Mouse (Mus musculus): ENCODE measurements around the gene Zscan10.
"Not testable (repeated sequence)": the region's sequence is repeated elsewhere in the genome, so short reads cannot be mapped to it uniquely, and the experiment has no call there.

The Zscan10 gene

DNA sequence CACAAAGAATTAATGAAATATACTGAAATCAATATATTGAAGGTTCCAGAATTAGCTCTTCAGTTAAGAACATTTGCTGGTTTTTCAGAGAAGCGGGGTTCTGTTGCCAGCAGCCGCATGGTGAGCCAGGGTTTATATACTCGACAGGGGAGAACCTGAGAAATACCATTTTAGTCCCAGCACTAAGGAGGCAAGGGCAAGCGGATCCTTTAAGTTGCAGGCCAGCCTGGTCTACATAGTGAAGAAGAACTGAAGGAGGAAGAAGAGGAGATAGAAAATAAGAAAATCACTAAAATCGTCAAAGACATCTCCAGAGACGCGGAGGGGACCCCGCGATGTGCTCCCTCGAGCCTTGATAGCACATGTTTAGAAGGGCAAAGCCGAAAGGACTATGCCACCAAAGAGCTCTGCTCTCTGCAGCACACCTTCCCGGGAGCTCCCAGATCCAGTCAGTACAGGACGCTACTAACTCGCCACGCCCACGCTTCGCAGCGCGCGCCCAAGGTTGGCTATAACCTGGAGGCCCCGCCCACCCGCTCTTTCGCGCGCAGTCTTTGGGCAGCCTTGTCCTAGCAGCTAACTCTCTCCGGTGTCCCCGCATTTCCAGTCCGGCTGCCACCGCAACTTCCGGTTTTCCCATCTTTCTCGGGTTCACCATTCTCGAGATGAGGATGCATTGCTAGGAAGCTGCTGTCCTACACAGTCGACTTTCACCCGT lies 8.3 kb upstream of the Zscan10 start:
- DNase-seq = peak; percentile 87

- no peak for DNase-seq
Measured at GRCm38 (mm10) chr17:23592926-23593300, 7.7 kb upstream of the Zscan10 start.

DNA sequence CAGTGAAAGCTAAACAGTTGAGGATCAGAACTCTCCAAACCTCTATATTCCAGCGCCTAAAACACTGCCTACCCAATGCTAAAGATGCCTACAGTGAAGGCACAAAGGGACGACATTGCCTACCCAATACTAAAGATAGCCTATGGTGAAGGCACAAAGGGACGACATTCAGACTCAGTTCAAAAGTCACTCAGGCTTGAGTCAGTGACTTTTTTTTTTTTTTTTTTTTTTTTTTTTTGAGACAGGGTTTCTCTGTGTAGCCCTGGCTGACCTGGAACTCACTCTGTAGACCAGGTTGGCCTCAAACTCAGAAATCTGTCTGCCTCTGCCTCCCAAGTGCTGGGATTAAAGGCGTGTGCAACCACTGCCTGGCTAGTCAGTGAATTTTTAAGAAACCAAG lies 5.5 kb upstream of the Zscan10 start:
- not testable (repeated sequence) for DNase-seq

GRCm38 (mm10) chr17:23598582-23599552 lies 1.8 kb upstream of the Zscan10 start, which contains the start of gene Zfp13:
Zfp13 (minus strand) TSS chr17:23599487.
- DNase-seq = peak; percentile 93

DNA sequence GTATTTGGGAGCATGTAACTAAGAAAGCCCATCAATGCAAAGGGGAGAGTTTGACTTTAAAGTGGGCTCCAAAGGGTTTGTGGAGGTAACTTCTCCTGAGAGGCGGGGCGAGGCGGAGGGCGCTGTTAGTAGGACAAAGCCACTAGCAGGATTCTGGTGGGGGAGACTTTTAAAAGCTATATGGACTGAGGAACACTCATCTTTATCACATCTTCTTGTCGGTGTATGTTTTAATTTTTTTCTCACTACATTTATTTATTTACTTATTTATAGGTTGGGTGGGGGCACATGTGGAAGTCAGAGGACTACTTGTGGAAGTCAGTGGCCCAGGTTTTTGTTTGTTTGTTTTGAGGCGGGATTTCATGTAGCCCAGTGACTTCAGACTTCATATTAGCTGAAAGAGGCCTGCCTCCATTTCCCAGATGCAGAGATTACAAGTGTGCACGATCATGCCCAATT lies 1.0 kb upstream of the Zscan10 start:
- no peak for DNase-seq

- DNase-seq = no peak
Measured at GRCm38 (mm10) chr17:23601836-23602585, 1.4 kb downstream of the Zscan10 start.

DNA sequence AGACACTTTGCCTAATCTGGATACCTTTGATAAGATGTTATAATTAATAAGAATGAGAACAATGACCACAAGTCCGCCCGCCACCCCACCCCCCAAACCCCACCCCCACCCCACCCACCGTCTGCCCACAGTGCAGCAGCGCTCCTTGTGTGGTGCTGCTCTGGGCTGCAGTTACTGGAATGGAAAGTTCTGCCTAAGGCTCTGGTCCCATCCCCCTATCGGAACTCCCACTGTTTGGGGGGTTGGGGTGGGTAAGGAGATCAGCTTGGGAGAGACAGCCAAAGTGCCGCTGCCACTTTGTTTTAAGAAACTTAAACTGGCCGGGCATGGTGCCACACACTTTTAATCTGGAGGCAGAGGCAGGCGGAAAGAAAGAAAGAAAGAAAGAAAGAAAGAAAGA lies 2.4 kb downstream of the Zscan10 start:
- no peak for DNase-seq

DNA sequence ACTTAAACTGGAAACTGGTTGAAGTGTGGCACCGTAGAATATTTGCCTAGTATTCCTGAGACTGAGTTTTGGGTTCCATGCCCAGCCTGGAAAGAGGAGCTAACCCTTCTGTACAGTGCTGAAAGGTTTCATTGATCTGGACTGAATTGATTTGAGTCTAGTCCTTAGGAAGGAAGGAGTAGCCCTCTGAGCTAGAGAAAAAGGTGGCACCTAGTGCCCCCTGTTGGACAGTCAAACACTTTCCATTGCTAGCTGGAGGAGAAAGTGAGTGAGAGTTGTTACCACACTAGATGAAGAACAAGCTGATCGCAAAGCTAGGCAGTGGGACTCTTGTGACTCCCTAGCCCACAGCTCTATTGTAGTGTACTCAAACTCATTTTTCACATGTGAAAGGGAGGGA lies 2.9 kb downstream of the Zscan10 start:
- peak; percentile 55 for DNase-seq

DNA sequence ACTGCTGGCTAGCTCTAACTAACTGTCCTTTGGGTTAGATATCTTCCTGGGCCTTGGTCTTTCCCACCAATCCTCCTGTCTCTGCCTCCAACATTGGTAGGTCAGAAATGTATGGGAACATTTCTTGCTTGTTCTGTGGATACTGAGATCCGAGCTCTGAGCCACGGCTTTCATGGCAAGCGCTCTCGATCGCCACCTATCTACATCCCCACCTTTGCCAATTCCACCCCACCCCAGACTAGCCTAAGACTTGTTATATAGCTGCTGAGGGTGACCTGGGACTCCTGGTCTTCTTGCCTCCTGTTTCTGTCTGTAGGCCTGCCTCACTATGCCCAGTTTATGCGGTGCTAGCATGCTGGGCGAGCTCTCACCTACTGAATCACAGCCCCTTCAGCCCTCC lies 3.7 kb downstream of the Zscan10 start:
- no peak for DNase-seq

GRCm38 (mm10) chr17:23605220-23605619 lies 4.6 kb downstream of the Zscan10 start:
- DNase-seq = no peak

GRCm38 (mm10) chr17:23609612-23610011 lies 9.0 kb downstream of the Zscan10 start:
- no peak for DNase-seq

- DNase-seq = peak; percentile 90
Measured at GRCm38 (mm10) chr17:23610361-23610800, 9.7 kb downstream of the Zscan10 start.

DNA sequence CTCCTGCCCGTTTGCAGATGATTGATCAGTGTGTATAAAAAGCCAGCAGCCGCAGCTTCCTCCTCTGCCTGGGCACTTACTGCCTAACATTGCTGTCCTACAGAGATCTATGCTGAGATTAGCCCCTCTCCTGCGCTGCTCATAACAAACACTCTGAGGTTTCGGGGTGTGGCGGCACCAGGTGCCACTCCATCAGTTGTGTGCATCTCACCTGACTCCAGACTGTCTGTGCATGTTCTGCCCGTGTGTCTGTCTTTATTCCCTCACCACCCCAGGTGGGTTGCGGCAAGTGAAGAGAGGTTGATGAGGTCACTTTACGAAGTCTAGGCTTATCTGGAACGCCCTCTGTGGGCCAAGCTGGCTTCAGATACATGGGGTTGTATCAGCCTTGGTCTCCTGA lies 16.4 kb downstream of the Zscan10 start:
- DNase-seq = no peak

- no peak for DNase-seq
Measured at GRCm38 (mm10) chr17:23620351-23620750, 19.7 kb downstream of the Zscan10 start.

DNA sequence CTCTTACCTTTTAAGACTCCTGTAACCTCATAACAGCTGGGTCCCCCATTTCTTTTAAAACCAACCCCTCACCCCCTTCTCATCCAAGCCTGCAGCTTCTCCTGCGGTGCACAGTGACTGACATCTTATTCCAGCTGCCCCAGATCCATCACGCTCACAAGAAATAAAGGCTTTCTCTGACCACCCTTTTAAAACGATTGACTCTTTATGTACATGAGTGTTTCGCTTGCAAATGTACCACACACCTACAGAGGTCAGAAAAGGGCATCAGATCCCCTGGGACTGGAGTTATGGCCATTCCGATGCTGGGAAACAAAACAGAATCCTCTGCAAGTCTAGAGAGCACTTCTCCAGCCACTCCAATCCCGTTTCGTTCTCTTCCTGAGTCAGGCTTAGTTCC lies 27.2 kb downstream of the Zscan10 start:
- no peak for DNase-seq

DNA sequence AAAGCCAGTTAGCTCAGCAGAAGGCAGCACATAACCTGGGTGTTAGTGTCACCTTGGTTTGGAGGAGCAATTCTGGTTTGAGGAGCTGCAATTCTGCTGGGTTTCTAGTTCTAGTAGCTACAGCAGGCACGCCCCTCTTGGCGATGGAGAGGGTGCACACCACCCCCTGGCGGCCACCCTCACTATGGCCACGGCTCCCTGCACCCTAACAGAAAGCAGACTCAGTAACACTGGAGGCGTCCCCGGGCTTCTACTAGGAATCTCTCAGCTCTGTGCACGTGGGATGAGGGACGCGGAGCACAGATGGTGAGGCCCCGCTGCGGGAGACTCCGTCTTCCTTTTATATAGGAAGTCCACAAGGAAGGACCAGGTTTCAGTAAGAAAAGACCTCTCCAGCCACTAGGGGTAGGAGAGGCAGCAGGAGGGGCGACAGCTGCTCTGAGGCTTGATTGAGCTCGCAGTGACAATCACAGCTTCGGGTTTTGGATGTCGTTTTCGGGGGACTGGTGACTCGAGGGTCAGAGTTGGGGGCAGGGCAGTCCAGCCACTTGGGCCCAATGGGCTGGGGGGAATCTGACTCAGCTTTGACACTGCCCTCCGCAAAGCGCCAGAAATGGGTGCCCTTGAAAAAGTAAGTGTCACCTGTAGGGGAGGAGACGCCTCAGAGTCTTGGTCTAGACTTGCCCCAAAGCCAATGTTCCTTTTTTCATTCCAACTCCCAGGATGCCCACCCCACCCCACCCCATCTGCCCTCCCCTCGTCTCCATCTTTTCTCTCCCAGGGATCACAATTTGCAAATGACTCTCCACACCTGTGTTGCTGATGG lies 29.8 kb downstream of the Zscan10 start:
- peak; percentile 85 for DNase-seq

- DNase-seq = no peak
Measured at GRCm38 (mm10) chr17:23631241-23631640, 30.6 kb downstream of the Zscan10 start.

DNA sequence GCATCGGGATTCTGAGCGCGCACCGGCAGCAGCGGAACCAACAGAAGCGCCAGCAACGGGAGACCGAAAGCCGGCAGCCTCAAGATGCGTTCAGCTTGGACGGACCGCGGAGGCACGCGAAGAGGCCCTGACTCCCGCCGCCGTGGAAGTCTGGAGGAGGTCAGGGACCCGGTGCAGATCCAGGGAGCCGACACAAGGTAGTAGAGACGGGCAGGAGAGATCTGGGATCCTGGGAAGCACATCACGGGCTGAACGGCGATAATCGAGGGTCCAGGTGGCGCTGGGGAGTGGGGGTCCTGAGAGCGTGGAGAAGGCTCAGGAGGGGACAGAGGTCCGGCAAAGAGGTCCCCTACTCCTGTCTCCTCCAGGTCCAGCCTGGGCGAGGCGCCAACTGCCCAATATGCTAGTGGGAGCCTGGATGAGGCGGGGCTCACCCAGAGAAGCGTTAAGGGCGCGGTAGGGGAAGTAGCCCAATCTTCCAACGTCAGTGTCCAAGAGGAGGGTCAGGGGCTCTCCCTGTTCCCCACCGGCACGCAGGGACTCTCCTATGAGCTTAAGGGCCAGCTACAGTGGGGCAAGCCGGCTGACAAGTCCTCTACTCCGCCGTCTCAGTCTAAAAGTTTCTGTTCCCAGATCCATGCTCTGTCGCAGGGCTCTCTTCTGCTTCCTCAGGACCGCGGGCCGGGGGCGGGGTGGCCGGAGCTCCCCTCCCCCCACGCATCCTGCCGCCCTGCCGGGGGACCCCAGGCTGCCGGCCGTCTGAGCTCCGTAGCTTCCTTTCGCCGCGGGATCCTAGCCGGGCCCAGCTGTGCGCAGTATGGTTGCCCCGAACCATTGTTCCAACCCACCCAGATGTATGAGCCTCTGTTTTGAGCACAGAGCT lies 44.2 kb downstream of the Zscan10 start, which contains the start of gene Mmp25:
Gene Mmp25, minus strand, starts transcription at position 665 of the 883 bp plus-strand sequence.
- DNase-seq = no peak

- no peak for DNase-seq
Measured at GRCm38 (mm10) chr17:23645894-23646293, 45.2 kb downstream of the Zscan10 start.

DNA sequence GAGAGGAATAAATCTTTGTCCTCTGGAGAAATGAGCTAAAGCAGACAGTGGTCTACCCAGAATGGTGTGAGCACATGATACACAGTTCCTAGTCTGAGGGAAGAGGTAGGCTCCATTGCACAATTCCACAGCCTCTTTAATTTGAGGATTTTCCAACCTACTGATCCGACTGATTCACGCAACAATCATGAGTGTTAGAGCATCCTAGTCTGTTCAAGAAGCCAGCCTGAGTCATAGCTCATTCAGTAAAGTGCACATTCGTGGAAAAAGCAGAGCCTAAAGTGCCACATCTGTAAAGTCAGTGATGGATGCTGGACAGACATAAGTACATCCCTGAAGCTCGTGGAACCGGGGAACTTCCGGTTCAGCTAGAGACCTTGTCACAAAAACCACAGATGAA lies 50.7 kb downstream of the Zscan10 start:
- DNase-seq = no peak

DNA sequence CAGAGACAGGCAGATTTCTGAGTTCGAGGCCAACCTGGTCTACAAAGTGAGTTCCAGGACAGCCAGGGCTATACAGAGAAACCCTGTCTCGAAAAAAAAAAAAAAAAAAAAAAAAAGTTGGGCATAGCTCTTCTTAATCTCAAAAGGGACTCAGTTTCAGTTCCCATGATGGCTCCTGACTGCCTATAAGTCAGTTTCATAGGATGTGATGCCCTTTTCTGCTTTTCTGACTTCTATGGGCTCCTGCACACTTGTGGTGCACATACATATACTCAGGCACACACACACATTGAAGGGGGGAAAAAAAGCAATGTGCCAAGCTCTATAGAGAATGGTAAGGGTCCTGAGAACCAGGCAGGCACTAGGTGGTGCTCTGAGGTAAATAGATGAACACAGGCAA lies 52.7 kb downstream of the Zscan10 start:
- DNase-seq = no peak

All from thymus, postnatal 25 days (tissue).